Comparison of ENCODE assay signal across 9 mouse cellular contexts in genomic region chr12:75816981-75817856, GRCm38 (mm10). TPM values are rescaled to one million over a fixed set of nuclear protein-coding genes. Genes with fewer than 3 reads are reported as not detected.
A peak's percentile ranks its signal among the peaks of the same experiment; 100 is the strongest.
DNase-seq lines count a peak whose midpoint lies in the region; ATAC-seq and TF ChIP-seq lines count a peak whose summit lies in the region.
"Had no signal": no experiment of that assay in that cellular context is flagged by ENCODE, and none has a peak within 500 bp of the region (broad histone marks: within the 10 kb centered on the region; RNA-seq: fewer than 3 reads in every experiment).

No protein-coding gene starts in this region.

- H3K9ac ChIP-seq in lung, embryonic 16.5 days (ENCODE audit: low read length): peak overlapping the region; percentile 91

- peak overlapping the region; percentile 97 for H3K27ac ChIP-seq in hindbrain, embryonic 10.5 days
- H3K27ac ChIP-seq in lung, embryonic 16.5 days (ENCODE audit: low read length): no peak overlapping the region

- H3K4me1 ChIP-seq in hindbrain, embryonic 10.5 days (replicated peaks): peaks cover 43% of the 10 kb centered on the region
- H3K4me1 ChIP-seq in lung, embryonic 16.5 days (replicated peaks; ENCODE audit: control insufficient read depth, insufficient read depth, low read length): peaks cover 17% of the 10 kb centered on the region

- H3ac ChIP-seq in C2C12 (ENCODE audit: control insufficient read depth, insufficient read length, low read depth): no peak overlapping the region

- intact Hi-C loops in left cerebral cortex, postnatal 10 days (cut with DNase I): loop anchor here (5.0 kb wide), 1 partner anchor 75 kb away; no protein-coding TSS in a partner anchor

- WGBS in hindbrain, embryonic 10.5 days: 15% methylated on average over 25 of the region's 25 CpGs
- 7% methylated on average over 25 of the region's 25 CpGs for WGBS in lung, embryonic 16.5 days

- no peaks in the 10 kb centered on the region for H3K9me3 ChIP-seq in hindbrain, embryonic 10.5 days
- H3K9me3 ChIP-seq in lung, embryonic 16.5 days (ENCODE audit: control insufficient read depth, low read length): no peaks in the 10 kb centered on the region

- no peak for TF ChIP-seq CTCF in C2C12 (IDR thresholded peaks at IDR 0.05; ENCODE audit: control insufficient read depth, insufficient read depth, insufficient read length)

- no peaks in the 10 kb centered on the region for H3K36me3 ChIP-seq in C2C12 (ENCODE audit: control insufficient read depth, insufficient read depth)
- no peaks in the 10 kb centered on the region for H3K36me3 ChIP-seq in hindbrain, embryonic 10.5 days
- H3K36me3 ChIP-seq in lung, embryonic 16.5 days (ENCODE audit: control insufficient read depth, insufficient read depth, low read length): no peaks in the 10 kb centered on the region
- H3K36me3 ChIP-seq: G1E had no signal

- ATAC-seq in lung, embryonic 16.5 days (ENCODE audit: low read depth): no peak
- no peak for ATAC-seq in cerebellum, adult (ENCODE audit: insufficient number of reproducible peaks, low FRiP score, low TSS enrichment)

- no peaks in the 10 kb centered on the region for H3K27me3 ChIP-seq in C2C12 (ENCODE audit: control insufficient read depth, insufficient read depth, insufficient read length)
- peaks cover 21% of the 10 kb centered on the region for H3K27me3 ChIP-seq in hindbrain, embryonic 10.5 days (ENCODE audit: insufficient read depth, poor library complexity, severe bottlenecking)
- no peaks in the 10 kb centered on the region for H3K27me3 ChIP-seq in lung, embryonic 16.5 days (ENCODE audit: control insufficient read depth, insufficient read depth, low read depth, low read length)

- peak overlapping the region; percentile 82 for H3K4me2 ChIP-seq in lung, embryonic 16.5 days (ENCODE audit: low read depth, low read length)

- peaks cover 22% of the 10 kb centered on the region for H3K79me2 ChIP-seq in C2C12 (ENCODE audit: control insufficient read depth, insufficient read depth)

- peak overlapping the region; percentile 59 for H3K4me3 ChIP-seq in C2C12 (ENCODE audit: insufficient read depth, poor library complexity, severe bottlenecking)
- peak overlapping the region; percentile 74 for H3K4me3 ChIP-seq in hindbrain, embryonic 10.5 days
- H3K4me3 ChIP-seq in lung, embryonic 16.5 days (ENCODE audit: low read length): peak overlapping the region; percentile 88

- peak; percentile 13 for DNase-seq in embryo, embryonic 11 days
- no peak for DNase-seq in embryo, embryonic 10 days (ENCODE audit: low spot score)
- DNase-seq in hindbrain, embryonic 10.5 days (ENCODE audit: low spot score): peak; percentile 23
- DNase-seq in thymus, postnatal 10 days (ENCODE audit: low spot score in 2 of 2): no peak
- no peak for DNase-seq in left cerebral cortex, postnatal 10 days (ENCODE audit: extremely low spot score in 1 of 2, low spot score in 2 of 2)

- H3K79me3 ChIP-seq in C2C12 (ENCODE audit: low read depth): peaks cover 4% of the 10 kb centered on the region

TF ChIP-seq in C2C12, 6 proteins besides CTCF, POLR2A, EP300 and RAD21:
- TF ChIP-seq MYOG (IDR thresholded peaks at IDR 0.05; ENCODE audit: control insufficient read depth, extremely low read depth, insufficient read length) (no peak), USF1 (IDR thresholded peaks at IDR 0.05; ENCODE audit: low read depth) (no peak), CEBPB (IDR thresholded peaks at IDR 0.05; ENCODE audit: low read depth) (peak; percentile 25)
TF ChIP-seq in C2C12: peak in this region for 1.

RNA-seq across cellular contexts. Expression of gene Syne2, which starts 0.7 kb away (rescaled TPM):
- polyA plus RNA-seq in C2C12 (2012; fragmentation: generic; extraction: Trizol): 5.3 TPM
- 84.3 and 91.3 TPM in 2 replicates for polyA plus RNA-seq in hindbrain, embryonic 10.5 days (2016; fragmentation: Nextera tagmentation; extraction: Ambion mirVana)
- 50.8 and 59.5 TPM in 2 replicates for polyA plus RNA-seq in lung, embryonic 16.5 days (2015; fragmentation: Nextera tagmentation; extraction: Ambion mirVana)
- 10 to 100 TPM; 21.1 to 22.0 TPM for total RNA-seq in left cerebral cortex, postnatal 10 days (2021)
- polyA plus RNA-seq: G1E had no signal

Comparison
In these comparisons a context has a peak if more than half of its experiments do, and no peak if none do; other contexts are left out.
1. DNase-seq: peak in embryo, embryonic 11 days (single experiment) and hindbrain, embryonic 10.5 days (single experiment); none in embryo, embryonic 10 days (single experiment), thymus, postnatal 10 days (0 of 2) and left cerebral cortex, postnatal 10 days (0 of 2).
2. Peak in every context shown above with its lines, with median percentiles within 50 percentile points of each other: H3K4me3 ChIP-seq.